Mouse (Mus musculus): ENCODE results near the gene Gm960.

- TF ChIP-seq CTCF (IDR thresholded peaks at IDR 0.05; ENCODE audit: low read depth, low read length) (no peak), GATA1 (IDR thresholded peaks at IDR 0.05; ENCODE audit: borderline replicate concordance, low read length) (no peak), POLR2AphosphoS5 (IDR thresholded peaks at IDR 0.05; ENCODE audit: insufficient replicate concordance, low read depth, low read length) (no peak), GATA2 (IDR thresholded peaks at IDR 0.05; ENCODE audit: borderline replicate concordance, low read depth, low read length) (no peak)
Measured at GRCm38 (mm10) chr19:4745057-4745456, 46.6 kb upstream of the Gm960 start.
